Mouse (Mus musculus): ENCODE measurements at regions not wholly inside any gene's neighbourhood (a gene's known extent, or its start where the extent isn't known, plus 50 kb on each side); places are given as distances from the start of the nearest gene placed in this dataset.
A peak's percentile ranks its signal among the peaks of the same experiment; 100 is the strongest.

GRCm38 (mm10) chr12:79941828-79942227, 171.0 kb downstream of the Zfp36l1 start:
- no peak for DNase-seq (ENCODE audit: low spot score)

GRCm38 (mm10) chr12:79939436-79939835, 173.4 kb downstream of the Zfp36l1 start:
- DNase-seq (ENCODE audit: low spot score): no peak

GRCm38 (mm10) chr12:79937876-79938275, 174.9 kb downstream of the Zfp36l1 start:
- no peak for DNase-seq (ENCODE audit: low spot score)

- DNase-seq (ENCODE audit: low spot score): no peak
These were observed 176.1 kb downstream of the Zfp36l1 start for GRCm38 (mm10) chr12:79936698-79937097.

GRCm38 (mm10) chr12:79934091-79934490, 178.7 kb downstream of the Zfp36l1 start:
- DNase-seq (ENCODE audit: low spot score): no peak

- no peak for DNase-seq (ENCODE audit: low spot score)
These were observed 179.9 kb downstream of the Zfp36l1 start for GRCm38 (mm10) chr12:79932905-79933304.

- no peak for DNase-seq (ENCODE audit: low spot score)
These were observed 181.4 kb downstream of the Zfp36l1 start for GRCm38 (mm10) chr12:79931455-79931854.

GRCm38 (mm10) chr12:79929846-79930245, 183.0 kb downstream of the Zfp36l1 start:
- DNase-seq (ENCODE audit: low spot score): no peak

GRCm38 (mm10) chr12:79928739-79929380, 184.0 kb downstream of the Zfp36l1 start:
- no peak for DNase-seq (ENCODE audit: low spot score)

- no peak for DNase-seq (ENCODE audit: low spot score)
These were observed 184.5 kb downstream of the Zfp36l1 start for GRCm38 (mm10) chr12:79928298-79928697.

- DNase-seq (ENCODE audit: low spot score): no peak
These were observed 186.9 kb downstream of the Zfp36l1 start for GRCm38 (mm10) chr12:79925704-79926588.

GRCm38 (mm10) chr12:79924921-79925703, 187.7 kb downstream of the Zfp36l1 start:
- peak; percentile 47 for DNase-seq (ENCODE audit: low spot score)

- DNase-seq (ENCODE audit: low spot score): no peak
These were observed 189.0 kb downstream of the Zfp36l1 start for GRCm38 (mm10) chr12:79923811-79924210.

GRCm38 (mm10) chr12:79921786-79922185, 191.0 kb downstream of the Zfp36l1 start:
- no peak for DNase-seq (ENCODE audit: low spot score)

- no peak for DNase-seq (ENCODE audit: low spot score)
These were observed 193.8 kb downstream of the Zfp36l1 start for GRCm38 (mm10) chr12:79918983-79919382.

- DNase-seq (ENCODE audit: low spot score): no peak
These were observed 195.1 kb downstream of the Zfp36l1 start for GRCm38 (mm10) chr12:79917634-79918289.

- no peak for DNase-seq (ENCODE audit: low spot score)
These were observed 195.7 kb downstream of the Zfp36l1 start for GRCm38 (mm10) chr12:79916896-79917633.

- no peak for DNase-seq (ENCODE audit: low spot score)
These were observed 198.9 kb downstream of the Zfp36l1 start for GRCm38 (mm10) chr12:79913898-79914297.

GRCm38 (mm10) chr12:79912281-79913063, 200.3 kb downstream of the Zfp36l1 start:
- DNase-seq (ENCODE audit: low spot score): no peak

Measured in layer of hippocampus, adult 9-10 months (tissue).